Mouse (Mus musculus) spleen, postnatal 14 days (tissue): ENCODE measurements around the gene Dnase1l2.
A peak's percentile ranks its signal among the peaks of the same experiment; 100 is the strongest.

Source experiments
- DNase-seq, 2 experiments: peaks; one replicate each; pipeline ENCODE4 v3.0.0; 2021 to 2022; ENCODE audit warnings: low spot score in 2 of 2

Dnase1l2 gene

DNA sequence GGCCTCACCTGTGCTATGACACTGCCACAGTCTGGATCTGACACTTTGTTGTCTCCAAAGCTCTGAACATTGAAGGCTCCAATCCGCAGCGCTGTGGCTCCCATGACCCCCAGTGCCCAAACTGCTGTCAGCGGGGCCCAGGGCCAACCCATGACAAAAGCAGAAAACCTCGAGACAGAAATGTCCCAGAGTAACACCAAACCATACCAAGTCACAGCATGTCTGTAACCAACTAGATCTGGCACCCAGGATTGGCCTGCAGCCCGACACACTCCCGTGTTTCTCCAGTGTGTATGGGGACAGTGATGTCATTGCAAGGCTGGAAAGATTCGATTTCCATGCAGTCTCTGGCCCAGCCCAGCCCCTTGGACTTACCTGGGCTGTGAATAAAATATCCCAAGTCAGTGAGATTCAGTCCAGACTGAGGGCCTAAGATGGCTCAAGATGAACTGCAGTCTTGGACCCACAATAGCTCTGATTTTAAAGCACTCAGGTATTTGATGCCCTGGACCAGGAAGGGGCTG, at the start of gene Dnase1l2:
Dnase1l2 (minus strand) TSS at position 474 of the 524 bp plus-strand sequence.
- DNase-seq, result no peak

DNA sequence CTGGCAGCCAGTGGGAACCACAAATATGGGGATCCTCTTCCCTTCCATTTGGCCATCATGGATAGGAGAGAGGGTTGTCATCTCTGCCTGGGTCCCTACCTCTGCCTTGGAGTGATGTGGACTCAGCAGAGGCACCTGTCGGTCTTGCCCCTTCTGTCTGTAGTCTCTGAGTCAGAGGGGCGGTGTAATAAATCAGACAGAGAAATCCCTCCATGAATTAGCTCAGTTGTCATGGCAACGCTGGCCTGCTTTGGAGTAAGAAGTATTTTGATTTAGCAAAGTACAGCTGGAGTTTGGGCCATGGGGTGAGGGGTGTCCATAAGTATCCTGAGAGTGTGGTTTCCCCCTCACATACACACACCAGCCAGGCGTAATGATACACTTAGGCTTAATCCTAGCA, 47.5 kb upstream of the Dnase1l2 start:
- DNase-seq, result no peak

DNA sequence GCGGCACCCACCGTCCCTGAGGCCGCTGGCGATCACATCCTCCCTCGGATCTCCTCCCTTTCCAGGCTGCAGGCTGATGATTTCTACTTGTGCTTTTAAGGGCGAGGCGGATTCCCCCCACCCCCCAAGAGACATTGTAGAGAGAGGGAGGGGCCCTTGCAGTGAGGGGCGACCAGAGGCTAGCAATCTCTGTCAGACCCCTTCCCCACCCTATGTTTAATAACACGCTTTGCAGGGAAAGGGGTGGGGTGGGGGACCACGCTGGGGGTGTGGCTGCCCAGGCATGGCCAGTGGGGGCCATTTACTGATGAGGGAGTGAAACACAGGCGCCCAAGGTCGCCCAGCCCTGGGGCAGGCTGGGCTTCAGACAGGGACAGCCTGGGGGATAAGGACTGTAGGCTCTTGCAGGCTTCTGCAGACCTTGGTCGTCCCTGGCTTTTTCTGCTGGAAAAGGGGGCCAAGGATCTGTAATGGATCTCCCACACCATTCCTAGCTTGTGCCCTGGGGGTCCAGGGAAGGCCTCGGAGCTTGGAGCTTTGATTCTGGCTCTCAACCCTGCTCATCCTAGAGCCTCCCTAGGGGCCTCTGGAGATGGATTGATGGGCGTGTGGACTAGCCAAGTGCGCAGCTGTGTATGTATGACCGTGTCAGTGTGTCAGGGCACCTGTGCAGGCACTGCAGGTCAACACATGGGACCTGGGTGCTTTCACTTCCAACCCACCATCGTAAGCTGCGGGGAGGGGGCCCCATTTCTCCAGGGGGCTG, 46.5 kb upstream of the Dnase1l2 start:
- DNase-seq, result no peak

DNA sequence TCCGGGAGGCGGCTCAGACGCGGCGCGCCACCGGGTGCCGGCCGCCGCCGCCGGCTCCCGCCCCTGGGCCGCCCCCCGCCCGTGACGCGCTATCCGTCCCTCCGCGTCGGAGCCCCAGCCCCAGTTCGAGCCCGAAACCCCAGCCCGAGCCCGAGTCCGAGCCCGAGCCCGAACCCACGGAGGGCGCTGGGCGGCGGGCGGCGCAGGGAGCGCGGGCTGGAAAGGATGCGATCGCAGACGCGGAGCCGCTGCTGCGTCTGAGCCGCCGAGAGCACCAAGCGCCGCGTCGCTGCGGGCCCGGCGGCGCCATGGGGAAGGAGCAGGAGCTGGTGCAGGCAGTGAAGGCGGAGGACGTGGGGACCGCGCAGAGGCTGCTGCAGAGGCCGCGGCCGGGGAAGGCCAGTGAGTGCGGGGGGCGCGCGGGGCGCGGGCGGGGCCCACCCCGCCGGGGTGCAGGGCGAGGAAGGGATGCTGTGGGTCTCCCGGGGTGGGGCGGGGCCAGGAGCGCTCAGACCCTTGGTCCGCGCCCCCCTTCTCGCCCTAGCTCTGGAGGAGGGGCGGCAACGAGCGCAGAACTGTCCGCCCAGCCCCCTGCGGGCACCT, 45.9 kb upstream of the Dnase1l2 start:
- DNase-seq, result no peak

DNA sequence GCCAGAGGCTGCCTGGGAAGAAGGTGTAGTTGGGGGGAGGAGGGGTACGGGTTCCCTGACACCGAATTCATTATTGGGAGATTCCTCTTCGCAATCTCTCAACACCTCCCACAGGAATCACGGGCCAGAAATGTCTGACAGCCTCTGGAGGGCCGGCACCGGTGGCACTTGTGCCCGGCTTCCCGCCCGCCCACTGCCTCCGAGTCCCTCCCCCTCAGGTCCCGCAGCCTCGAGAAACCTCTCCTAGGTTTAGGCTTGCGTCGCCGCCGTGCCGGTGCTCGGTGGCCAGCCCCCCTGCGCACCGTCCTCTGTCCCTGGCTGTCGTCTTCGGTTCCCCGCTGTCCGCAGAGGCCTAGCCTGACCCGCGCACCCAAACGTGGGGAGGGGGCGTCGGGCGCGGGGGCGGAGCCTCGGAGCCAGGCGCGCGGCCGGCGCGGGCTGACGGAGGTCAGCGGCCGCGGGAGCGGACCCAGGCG, 45.3 kb upstream of the Dnase1l2 start, which contains the start of gene Caskin1:
Caskin1 (plus strand) TSS at position 416 of the 476 bp plus-strand sequence.
- DNase-seq, result no peak

DNA sequence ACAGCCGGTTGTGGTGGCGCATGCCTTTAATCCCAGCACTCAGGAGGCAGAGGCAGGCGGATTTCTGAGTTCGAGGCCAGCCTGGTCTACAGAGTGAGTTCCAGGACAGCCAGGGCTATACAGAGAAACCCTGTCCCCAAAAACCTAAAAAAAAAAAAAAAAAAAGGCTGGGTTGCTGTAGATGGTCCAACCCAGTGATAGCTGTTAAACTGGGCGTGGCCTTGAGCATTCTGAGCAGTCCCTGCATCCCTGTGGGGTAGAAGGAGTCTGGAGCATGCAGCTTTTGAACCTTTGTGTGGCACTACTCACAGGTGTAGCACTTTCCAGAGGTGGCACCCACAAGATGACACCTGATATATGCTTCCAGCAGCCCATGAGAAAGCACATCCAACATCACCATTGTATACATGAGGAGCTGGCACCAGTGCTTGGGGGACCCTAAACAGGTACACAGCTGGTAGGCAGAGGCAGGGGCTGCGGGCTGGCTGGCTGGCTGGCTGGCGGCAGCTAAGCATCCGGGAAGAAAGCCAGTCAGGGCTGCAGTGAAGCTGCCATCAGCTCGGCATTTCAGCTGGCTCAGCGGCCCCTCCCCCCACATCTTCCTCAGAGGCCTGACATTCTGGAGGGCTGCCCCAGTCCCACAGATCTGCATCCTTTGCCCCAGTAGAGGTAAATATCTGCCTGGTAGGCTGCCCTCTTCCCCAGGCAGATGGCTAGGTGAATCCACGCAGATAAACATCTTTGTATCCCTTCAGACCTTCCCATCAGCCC, 42.4 kb upstream of the Dnase1l2 start:
- no peak for DNase-seq

DNA sequence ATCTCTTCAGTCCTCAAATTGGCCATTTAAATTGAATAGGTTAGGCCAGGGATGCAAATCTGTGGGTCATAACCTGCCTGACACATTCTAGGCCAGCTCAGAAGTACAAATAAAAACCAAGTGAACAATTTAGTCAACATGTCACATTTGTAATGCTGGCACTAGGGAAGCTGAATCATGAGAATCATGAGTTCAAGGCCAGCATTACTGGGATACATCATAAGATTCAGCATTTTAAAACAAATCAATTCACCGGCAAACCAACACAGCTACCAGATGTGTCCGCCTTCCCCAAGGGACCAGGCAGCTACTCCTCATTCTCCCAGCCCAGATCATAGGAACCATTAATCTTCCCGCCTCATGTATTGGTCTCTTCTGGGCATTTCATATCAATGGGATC, 40.6 kb upstream of the Dnase1l2 start:
- no peak for DNase-seq

DNA sequence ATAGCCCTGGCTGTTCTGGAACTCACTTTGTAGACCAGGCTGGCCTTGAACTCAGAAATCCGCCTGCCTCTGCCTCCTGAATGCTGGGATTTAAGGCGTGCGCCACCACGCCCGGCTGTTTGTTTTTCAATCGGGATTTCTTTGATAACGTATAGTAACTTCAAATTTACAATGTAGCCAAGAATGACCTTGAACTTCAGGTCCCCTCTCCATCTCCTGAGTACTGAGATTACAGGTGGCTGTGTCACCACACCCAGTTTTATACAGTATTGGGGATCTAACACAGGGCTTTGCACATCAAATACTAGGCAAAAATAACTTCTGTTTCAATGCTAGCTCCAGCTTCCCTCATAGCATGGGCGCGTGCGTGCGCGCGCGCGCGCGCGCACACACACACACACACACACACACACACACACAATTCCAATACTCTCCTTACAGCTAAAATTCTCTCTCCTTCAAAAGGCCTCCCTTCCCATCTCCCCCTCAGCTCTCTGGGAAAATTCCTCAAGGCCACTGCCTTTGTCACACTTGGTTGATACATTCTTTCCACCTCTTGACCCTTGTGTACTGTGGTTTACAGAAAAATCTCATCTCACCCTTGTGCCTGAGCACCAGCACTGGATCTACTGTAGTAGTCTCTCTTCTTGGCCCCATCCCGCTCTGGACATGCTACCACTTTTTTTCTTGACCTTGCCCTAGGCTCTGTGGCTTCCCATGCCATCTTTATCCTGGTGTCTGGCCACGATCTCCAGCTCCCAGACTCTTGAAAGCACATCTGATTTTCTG, 38.3 kb upstream of the Dnase1l2 start:
- no peak for DNase-seq

DNA sequence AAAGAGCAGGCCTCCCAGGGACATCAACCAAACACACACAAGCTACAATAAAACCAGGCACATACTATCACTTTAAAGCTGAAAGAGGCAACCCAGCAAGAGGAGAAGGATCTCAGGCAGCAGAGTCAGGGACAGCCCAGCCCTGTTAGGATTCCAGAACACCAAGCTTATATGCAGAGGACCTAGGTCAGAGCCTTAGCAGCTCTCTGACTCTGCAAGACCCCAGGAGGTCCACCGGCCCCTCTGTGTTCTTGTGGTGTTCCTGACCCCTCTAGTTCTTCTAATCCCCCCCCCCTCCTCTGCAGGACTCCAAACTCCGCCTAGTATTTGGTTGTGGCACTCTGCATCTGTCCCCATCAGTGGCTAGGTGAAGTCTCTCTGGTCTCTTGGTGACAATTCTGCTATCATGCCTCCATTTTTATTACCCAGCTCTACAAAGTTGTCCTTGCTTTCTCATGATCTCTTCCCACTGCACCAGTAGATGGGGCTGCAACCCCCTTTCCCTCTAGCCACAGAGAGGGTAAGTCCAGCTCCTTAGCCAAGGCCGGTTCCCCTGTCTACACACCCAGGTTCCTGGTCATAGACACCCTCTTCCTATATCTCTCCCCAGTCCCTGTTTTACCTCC, 37.4 kb upstream of the Dnase1l2 start:
- no peak for DNase-seq

DNA sequence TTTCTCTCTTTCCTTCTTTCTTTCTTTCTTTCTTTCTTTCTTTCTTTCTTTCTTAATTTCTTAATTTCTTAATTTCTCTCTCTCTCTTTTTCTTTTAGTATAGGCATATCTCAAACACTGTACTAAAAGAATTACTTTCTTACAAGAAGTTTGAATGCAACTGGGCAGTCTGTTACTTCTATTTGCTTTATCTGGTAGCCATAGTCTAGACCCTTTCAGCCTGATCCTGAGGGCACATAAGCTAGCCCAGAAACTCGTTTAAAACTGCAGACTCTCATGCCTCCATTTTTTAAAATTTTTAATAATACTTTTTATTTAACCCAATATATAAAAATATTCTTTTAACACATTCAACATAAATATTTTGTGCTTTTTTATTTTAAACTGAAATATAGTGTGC, 36.5 kb upstream of the Dnase1l2 start:
- DNase-seq, result no peak

DNA sequence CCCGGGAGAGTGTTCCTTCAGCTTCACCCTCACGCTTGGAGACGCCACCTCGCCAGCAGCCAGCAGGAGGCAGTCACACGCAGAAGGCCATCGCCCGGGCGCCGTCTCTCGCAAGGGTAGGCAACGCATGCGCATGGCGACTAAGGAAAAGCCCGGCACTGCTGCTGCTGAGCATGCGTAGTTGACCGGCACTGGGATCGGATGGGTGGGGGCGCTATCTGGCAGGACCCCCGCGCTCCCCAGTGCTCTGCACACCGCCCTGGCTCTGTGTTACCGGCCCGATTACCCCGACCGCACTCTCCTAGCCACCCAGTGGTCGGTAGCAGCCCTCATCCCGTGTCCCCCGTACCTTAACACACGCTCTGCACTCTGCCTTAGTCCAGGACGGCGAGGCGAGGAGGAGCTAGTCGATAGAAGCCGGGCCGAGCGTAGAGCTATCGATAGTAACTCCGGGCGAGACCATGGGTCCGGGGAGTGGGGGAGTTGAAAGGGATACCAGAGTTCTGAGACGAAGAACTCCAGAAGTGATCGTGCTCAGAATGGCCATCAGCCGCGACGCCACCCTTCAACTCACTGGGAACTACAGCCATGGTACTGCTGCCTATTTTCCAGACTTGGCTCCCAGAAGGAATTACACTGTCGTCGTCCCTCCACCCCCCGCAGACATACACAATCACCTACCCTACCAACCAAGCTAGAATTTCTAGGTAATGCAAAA, 35.9 kb upstream of the Dnase1l2 start, which contains the start of gene Mlst8:
Mlst8 (minus strand) TSS at position 416 of the 718 bp plus-strand sequence.
- peak; percentile 96 to 98 for DNase-seq

DNA sequence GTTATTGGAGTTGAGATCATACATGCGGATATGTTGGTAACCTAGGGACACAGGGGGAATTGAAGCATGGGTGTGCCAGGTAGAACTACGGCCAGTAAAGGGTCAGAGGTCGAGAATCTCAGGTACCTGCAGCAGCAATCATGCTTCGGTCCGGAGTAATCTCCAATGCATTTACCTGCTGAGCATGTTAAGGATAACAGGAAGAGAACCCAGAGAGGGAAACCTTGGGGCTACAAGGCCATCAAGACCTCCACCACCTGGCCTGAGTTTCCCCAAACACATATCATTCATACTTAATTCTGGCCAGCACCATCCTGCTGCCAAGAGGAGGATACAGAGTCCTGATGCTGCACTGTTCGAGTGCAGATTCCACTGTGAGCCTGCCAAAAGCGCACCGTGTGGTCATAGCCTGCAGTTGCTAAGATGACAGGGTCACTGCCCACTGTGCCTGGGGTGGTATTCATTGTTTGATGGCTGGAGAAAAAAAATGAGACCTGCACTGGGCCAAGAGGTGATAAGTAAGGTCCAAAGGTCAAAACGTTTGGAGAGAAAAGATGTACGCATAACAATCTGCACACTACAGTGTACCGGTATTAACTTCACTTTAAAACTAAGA, 35.2 kb upstream of the Dnase1l2 start:
- no peak for DNase-seq

DNA sequence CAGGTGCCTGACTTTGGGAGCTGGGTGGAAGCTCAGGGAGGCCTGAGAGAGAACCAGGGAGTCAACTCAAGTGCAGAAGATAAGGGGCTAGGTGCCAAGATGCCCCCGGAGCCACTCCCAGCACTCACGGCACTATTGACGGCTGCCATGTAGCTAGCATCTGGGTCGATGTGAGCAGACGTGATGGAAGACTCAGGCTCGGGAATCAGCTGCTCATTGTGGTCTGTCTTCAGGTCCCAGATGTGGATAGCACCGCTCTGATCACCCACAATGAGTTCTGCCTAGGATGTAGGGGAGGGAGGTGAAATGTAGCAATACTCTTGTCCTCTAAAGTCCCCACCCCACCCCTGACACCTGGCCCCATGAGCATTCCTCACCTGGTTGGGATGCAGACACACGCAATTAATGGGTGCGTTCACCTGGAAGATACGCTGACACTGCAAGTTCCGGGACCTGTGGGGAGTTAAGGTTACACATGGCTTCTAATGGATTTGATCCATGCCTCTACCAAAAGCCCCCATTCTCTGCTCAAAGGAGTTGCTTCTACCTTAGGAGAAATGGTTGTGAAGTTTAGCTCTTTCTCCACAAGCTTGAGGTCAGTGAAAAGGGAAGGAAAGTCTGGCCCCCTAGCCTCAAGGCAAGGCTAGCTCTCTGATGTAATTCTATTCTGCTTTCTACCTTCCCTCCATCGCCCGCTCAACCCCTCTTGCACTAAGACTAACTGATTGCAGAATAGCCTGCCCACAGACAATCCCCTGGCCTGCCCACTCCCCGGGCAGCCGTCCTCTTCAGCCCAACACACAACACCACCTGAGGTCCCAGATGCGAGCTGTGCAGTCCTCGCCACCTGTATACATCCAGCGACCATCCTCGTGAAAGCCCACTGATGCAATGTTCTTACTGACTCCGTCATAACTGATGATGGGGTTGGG, 34.4 kb upstream of the Dnase1l2 start:
- no peak for DNase-seq

DNA sequence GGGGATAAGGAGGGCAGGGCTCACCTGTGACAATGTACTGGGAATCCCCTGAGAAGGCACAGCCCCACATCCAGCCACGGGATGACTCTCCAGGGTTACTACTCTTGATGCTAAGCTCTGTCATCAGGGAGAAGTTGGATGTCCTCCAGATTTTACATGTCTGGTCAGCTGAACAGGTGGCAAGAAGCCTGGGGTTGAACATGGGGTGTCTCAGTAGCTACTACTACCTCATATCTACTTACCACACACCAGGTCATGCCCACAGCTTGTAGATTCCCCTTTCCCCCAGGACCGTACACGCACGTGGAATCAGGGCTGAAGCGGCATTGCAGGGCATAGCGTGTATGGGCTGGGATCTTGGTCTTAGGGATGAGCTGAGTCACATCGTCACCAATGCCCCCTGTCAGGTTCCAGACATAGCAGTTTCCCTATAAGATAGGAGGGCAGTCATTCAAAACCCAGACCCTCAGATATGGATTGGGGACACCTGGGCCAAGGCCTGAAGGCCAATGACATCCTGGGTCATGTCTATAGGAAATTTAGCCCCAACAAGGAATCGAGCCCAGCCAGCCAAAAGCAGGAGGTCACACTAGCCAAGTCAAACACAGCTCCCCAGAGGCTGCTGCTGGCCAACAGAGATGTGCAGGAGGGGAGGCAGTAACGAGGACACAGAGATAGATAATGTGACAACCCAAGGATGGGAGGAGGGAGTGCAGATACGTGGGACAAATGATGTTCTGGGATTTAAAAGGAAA, 33.3 kb upstream of the Dnase1l2 start:
- DNase-seq, result no peak

DNA sequence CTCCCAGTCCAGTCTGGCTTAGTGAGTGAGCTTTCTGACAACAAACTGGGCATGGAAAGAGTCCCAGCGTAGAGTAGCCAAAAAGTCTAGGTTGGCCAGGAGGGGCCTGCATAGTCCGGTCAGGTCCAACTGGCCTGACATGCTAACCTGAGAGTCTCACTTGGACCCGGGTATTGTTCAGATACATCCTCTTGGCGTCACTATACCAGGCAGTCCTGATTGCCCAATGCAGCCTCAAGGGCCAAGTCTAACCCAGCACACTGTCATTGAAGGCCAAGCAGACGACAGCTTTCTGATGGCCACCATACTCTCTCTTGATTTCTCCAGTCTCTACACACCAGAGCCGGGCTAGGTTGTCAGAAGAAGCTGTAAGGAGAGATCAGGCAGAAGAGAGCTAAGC, 32.7 kb upstream of the Dnase1l2 start:
- DNase-seq, result no peak

DNA sequence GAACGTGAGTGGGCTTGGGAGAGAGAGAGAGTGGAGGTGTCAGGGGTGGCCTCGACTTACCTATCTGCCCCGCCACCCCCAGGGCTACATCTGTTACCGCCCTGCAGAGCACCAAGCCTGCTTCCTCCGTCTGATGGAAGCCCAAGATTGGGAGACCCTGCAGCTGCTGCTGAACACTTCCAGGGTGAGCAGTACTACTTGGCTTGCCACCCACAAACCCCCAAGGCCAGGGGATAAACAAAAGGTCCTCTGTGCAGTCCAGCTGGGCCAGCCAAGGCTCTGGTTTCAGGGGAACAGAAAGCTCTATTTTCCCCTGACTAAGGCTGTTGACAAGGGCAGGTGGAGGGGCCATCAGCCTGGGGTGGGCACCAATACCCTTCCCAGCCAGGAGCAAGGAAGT, 31.7 kb upstream of the Dnase1l2 start:
- DNase-seq, result no peak

DNA sequence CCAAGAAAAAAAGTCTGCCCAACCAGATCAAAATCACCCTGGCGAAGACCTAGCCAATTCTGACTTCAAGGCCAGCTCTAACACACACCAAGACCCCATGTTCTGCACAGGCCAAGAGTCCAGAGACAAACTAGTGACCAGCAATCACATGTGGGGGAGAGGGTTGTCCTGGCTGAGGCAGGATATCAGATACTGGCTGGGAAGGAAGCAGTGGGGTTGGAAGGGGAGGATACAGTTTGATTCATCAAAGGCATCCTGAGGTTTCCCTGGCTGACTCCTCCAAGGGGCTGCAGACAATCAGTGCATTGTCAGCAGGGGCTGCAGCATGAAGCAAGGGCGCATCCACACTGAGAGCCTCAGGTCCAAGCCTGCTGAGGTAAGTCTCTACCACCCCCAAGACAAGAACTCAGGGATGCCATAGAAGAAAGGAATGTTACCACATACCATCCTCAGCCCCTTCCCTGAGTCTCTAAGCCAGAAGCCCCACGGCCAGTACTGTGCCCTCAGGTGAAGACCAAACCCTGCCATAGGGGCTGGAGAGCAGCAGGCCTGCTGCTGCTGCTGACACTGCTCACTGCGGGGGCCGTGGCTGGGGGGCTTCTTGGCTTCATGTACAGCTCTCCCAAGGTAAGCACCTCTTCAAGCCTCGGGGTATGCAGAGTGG, 30.8 kb upstream of the Dnase1l2 start, which contains the start of gene Bricd5:
Bricd5 (plus strand) TSS at position 273 of the 664 bp plus-strand sequence.
- no peak for DNase-seq
